Mouse (Mus musculus): ENCODE data around the gene Slc36a2.

Gene Slc36a2

DNA sequence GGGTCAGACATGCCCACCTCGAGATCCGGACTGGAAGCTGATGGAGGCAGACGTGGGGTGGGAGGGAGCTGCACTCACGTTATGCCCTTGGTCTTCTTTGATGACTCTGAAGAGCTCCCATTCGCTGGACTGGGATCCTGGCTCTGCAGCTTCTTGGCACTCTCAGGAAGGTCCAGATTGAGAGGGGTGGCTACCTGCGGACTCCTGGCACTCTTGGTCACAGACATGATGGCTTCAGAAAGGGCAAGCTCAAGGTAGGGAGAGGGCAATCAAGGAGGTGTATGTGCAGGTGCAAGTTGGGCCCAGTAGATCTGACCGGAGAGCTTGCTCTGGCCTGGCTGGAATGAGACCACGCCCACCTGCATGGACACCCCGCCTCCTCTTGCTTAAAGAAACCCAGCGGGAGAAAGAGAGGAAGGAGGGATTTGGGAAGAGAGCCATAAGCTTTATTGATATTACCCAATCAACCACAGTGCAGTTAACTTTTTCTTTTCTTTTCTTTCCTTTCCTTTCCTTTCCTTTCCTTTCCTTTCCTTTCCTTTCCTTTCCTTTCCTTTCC, at the start of gene Slc36a2:
Gene Slc36a2 (minus strand): TSS at position 345 of the 559 bp plus-strand sequence.
- DNase-seq = no peak

- no peak for DNase-seq
Measured at GRCm38 (mm10) chr11:55234288-55234687, 49.4 kb upstream of the Slc36a2 start.

GRCm38 (mm10) chr11:55231034-55231433, 46.2 kb upstream of the Slc36a2 start:
- DNase-seq = no peak

DNA sequence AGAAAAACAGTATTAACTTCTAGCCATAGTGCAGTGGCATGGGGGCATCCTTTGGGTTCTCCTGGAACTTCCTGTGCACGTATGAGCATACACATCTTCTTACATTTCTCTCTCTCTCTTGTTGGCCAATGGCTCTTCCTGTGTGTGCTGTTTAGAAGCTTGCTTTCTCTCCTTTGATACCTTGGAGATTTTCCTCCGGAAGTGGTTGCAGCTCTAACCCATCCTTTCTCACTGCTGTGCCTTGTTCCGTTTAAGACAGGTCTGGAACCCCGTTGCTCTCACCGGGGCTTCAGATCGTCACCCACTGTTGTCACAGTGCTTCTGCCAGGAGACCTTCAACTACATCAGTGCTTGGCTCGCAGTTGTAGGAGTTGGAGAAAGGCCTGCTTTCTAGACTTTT, 36.4 kb upstream of the Slc36a2 start:
- DNase-seq = no peak

- DNase-seq = no peak
Measured at GRCm38 (mm10) chr11:55218473-55218872, 33.6 kb upstream of the Slc36a2 start.

- no peak for DNase-seq
Measured at GRCm38 (mm10) chr11:55217880-55218279, 33.0 kb upstream of the Slc36a2 start.

DNA sequence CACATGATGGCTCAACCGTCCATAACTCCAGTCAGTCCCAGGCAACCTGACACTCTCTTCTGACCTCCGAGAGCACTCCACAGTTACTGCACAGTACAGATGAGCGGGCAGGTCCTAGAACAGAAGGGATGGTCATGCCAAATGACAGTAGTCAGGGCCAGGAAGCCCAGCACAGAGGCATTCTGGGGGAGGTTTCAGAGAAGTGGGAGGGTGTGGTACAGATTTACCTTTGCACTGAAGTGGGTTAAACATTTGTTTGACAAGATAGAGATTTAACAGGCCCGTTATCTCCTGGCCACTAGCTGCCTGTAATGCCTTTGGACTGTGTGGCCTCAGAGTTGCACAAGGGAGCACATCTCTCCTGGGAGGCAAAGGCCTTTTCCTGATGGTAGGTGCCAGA, 32.5 kb upstream of the Slc36a2 start:
- DNase-seq = peak; percentile 89

DNA sequence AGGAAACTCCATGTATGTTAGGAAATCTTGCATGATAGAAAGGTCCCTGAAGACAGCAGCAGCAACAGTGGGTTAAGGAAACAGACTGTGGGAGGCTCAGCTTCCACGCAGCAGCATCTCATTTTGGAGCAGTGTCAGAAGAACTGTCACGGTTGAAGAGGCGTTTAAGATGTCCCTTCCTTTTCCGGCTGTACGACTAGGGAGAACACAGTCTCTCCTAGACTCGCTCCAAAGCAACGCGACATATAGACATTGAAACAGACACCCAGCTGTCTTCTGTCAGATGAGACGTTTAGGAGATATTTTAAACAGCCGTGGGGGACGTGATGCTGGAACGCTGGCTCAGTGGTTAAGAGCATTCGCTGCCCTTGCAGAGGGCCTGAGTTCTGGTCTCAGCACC, 32.0 kb upstream of the Slc36a2 start:
- no peak for DNase-seq

GRCm38 (mm10) chr11:55216061-55216460, 31.2 kb upstream of the Slc36a2 start:
- DNase-seq = peak; percentile 84

GRCm38 (mm10) chr11:55214978-55215377, 30.1 kb upstream of the Slc36a2 start:
- no peak for DNase-seq

DNA sequence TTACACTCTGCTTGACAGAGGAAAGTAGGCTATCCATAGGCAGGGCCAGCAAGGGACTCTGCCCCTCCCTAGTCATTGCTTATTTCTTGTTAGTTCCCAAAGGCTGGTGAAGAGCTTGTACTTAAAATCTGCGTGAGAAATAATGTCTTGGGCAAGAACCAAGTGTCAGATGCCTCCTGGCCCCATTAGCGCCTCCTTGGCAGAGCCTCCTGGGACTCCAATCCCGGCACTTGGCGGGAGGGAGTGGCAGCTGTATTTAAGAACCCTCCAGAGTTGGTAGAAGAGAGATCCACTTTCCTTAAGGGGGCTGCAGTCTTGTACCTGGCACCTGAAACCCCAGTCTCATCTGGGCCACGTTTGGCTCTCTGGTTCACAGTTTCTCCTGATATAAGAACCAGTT, 29.3 kb upstream of the Slc36a2 start:
- no peak for DNase-seq

- no peak for DNase-seq
Measured at GRCm38 (mm10) chr11:55213518-55213917, 28.6 kb upstream of the Slc36a2 start.

- no peak for DNase-seq
Measured at GRCm38 (mm10) chr11:55209626-55210353, 24.9 kb upstream of the Slc36a2 start.

DNA sequence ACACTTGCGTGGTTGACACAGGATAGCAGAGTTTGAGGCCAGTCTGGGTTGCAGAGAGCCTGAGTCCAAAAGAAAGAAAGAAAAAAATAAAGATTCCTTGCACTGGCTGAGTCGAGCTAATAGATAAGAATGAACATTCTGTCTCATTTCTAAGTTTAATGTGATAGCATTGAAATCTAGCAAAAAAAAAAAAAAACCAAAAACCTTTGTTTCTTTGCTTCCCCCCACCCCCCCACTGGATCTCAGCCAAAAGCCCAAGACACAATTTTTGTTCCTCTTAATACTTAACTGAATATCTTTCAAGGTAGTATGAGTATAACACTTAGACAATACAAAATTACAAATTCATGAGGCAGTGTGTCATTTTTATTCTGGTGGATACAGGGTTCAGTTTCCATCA, 24.2 kb upstream of the Slc36a2 start:
- no peak for DNase-seq

DNA sequence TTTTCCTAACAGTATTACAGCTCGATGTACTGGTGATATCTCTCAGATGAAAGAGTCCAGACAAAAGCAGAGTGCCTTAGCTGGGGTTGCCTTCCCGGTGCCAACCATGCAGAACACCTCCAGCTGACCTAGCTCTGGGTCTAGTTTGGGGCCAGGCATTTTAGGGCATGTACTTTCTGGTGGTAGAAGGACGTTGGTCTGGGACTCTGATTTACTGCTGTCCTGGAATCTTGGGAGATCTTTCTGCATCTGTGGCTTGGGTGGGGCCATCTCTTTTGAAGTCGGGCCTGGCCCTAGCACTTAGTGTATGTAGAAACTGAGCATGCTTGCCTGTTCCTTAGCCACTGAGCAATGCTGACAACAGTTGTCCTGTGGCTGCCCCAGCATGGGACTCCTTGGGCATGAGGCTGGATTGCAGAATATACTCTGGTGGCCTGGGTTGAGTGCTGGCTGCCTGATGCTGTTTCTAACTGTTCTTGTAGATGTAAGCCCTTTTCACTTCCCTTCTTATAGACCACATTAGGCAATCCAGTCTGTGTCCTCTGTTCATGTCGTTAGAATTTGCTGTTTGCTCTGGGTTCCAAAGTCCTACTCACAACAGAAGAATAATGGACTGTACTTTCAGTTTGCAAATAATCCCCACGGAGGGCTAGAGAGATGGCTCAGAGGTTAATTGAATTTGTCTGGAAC, 23.3 kb upstream of the Slc36a2 start:
- DNase-seq = peak; percentile 40

DNA sequence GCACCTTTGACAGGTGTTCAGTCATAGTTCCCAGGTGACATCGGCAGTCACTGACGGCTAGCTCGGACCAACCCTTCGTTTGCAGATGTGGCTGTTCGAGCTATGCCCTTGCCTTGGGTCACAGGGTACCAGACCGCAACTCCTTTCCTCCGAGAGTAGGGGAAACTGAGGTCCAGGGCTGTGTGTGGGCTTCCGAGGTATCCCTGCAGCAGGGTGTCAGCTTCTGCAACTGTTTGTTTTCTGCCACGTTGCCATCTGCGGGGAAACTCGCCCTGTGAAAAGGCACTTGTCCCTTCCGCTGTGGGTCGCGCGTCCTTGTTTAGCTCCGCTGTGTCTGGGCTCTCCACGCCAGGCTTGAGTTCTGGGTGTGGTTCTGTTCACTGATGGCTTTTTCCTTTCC, 19.7 kb upstream of the Slc36a2 start:
- no peak for DNase-seq

DNA sequence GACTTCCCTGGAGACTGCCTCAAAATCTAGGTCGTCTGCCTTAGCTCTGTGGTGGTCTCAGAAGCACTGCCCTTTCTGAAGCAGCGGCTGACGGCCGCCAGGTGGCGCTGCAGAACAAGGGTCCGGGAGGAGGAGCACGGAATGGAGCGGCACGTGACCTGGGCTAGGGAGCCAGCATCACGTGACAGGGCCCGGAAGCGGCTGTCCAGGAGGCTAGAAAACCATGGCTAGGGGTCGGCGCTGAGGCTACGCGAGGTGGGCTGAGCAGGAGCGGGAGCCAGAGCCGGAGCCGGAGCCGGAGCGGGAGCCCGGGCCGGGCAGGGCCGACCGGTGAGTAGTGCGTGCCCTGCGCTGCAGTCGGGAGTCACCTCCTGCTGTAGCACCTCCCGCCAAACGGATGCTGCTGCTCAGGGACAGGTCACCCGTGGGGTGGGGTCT, 19.3 kb upstream of the Slc36a2 start, which contains the start of gene Slc36a1:
Gene Slc36a1 (plus strand): TSS at position 192 of the 438 bp plus-strand sequence.
- peak; percentile 89 for DNase-seq

GRCm38 (mm10) chr11:55197740-55198510, 13.0 kb upstream of the Slc36a2 start:
- no peak for DNase-seq

- DNase-seq = no peak
Measured at GRCm38 (mm10) chr11:55197086-55197485, 12.2 kb upstream of the Slc36a2 start.

DNA sequence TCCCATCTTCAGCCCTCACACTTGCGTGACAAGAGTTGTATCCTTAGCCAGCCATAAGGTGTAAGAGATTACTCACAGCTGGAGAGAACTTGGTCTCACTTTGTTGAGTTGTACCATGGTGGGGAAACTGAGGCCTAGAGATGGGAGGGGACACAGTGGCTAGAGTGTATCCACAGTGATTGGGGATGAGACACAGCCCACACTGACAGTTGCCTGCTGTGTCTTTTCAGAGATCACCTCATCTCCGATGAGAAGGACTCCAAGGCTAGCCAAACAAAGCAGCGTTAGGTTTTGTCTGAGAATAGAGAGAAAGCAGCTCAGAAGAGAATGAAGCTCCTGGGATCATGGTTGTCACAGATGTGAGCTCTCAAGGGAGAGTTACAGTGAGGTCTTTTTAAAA, 5.3 kb upstream of the Slc36a2 start:
- no peak for DNase-seq

DNA sequence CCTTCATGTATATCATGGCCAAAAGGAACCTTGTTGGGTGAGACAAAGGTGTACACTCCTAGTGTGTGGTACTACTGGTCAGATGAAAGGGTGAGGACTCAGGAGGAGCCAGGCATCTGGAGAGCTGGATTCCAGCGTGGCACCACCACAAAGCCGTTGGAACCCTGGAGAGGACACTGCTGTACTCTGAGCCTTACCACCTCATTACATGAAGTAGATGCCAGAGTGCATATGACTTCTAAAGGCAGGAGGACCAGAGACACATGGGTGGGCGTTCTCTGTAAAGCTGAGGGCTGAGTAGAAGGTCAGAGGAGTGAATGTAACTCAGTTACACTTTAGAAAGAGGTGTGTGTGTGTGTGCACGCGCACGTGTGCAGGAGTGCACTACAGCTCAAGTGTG, 2.9 kb upstream of the Slc36a2 start:
- DNase-seq = no peak

GRCm38 (mm10) chr11:55187292-55187691, 2.4 kb upstream of the Slc36a2 start:
- no peak for DNase-seq

GRCm38 (mm10) chr11:55184246-55184645, 631 bp downstream of the Slc36a2 start:
- DNase-seq = no peak
